Mouse (Mus musculus): ENCODE measurements around the gene Mbtps1. TPM values are rescaled to one million over a fixed set of nuclear protein-coding genes. Genes with fewer than 3 reads are reported as not detected.

Gene Mbtps1
- total RNA-seq, 1 experiment = 167 TPM

DNA sequence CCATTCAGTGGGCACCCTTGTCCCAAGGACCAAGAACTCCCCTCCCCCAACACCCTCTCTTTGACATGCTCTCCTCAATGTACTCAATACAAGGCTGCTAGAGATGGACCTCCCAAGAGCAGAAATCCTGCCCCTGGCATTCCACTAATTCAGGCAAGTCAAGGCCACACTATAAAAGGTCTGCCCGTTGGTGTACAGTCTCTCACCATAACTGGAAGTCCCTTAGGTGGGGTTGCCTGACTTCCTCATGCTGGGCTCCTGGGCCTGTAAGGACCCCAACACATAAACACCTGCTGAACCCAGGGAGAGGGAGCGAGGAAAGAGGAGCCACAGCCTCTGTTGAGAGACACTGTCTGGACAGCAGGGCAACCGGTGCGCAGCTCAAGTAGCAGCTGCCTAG, 45.2 kb upstream of the Mbtps1 start:
- DNase-seq (ENCODE audit: low read depth, low spot score) = no peak
- Histone ChIP-seq H3K27ac (ENCODE audit: insufficient read depth, low read depth, low read length, poor library complexity, severe bottlenecking) (no peak overlapping the region), H3K4me1 (ENCODE audit: control insufficient read depth in 2 of 2, insufficient read depth in 2 of 2, low read length in 2 of 2, poor library complexity in 1 of 2) (peaks cover 0 to 7% of the 10 kb centered on the region in 2 experiments; a peak in 1 of 4 replicates), H3K9me3 (ENCODE audit: control insufficient read depth, insufficient read depth, low read depth, low read length) (no peaks in the 10 kb centered on the region), H3K36me3 (ENCODE audit: control insufficient read depth, insufficient read depth, low read length, poor library complexity, severe bottlenecking) (peaks cover 38% of the 10 kb centered on the region), H3K4me3 (ENCODE audit: insufficient read depth in 1 of 2, low read depth in 1 of 2, low read length in 2 of 2, poor library complexity in 1 of 2, severe bottlenecking in 1 of 2) (no peak overlapping the region), H3K9ac (ENCODE audit: insufficient read depth, low read depth, low read length, poor library complexity, severe bottlenecking) (no peak overlapping the region)
- in situ Hi-C loops (cut with MboI; ENCODE audit: low sequenced_read_pairs in 2 of 2, unreplicated experiment in 2 of 2) = no loop called here
- TF ChIP-seq ZC3H11A (IDR thresholded peaks at IDR 0.05; ENCODE audit: borderline replicate concordance, low read depth, low read length) = no peak
- TF ChIP-seq HCFC1 (IDR thresholded peaks at IDR 0.05; ENCODE audit: borderline replicate concordance, insufficient read depth, low read length) = no peak
- TF ChIP-seq MAFK (IDR thresholded peaks at IDR 0.05; ENCODE audit: insufficient read depth, low read depth, low read length) = no peak

DNA sequence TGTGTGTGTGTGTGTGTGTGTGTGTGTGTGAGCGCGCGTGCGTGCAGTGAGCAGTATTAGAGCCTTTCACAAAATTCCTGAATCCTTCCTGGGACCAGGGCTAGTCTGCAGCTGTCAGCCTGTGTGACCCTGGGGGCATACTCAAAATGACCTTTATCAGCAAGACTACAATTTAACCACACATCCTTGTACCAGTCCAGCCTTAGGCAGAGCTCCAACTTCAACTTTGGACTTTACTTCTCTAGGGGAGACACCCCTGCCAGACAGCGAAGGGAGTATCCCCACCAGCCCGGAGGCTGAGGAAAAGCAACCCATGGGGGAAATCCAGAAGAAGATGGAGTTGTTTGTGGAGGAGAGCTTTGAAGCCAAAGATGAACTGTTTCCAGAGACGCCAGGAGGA, 32.9 kb upstream of the Mbtps1 start:
- in situ Hi-C loops (cut with MboI; ENCODE audit: low sequenced_read_pairs in 2 of 2, unreplicated experiment in 2 of 2) = no loop called here
- Histone ChIP-seq H3K4me3 (ENCODE audit: insufficient read depth in 1 of 2, low read depth in 1 of 2, low read length in 2 of 2, poor library complexity in 1 of 2, severe bottlenecking in 1 of 2) (no peak overlapping the region), H3K9ac (ENCODE audit: insufficient read depth, low read depth, low read length, poor library complexity, severe bottlenecking) (no peak overlapping the region), H3K27ac (ENCODE audit: insufficient read depth, low read depth, low read length, poor library complexity, severe bottlenecking) (no peak overlapping the region), H3K36me3 (ENCODE audit: control insufficient read depth, insufficient read depth, low read length, poor library complexity, severe bottlenecking) (no peaks in the 10 kb centered on the region), H3K9me3 (ENCODE audit: control insufficient read depth, insufficient read depth, low read depth, low read length) (no peaks in the 10 kb centered on the region), H3K4me1 (ENCODE audit: control insufficient read depth in 2 of 2, insufficient read depth in 2 of 2, low read length in 2 of 2, poor library complexity in 1 of 2) (peaks cover 1 to 10% of the 10 kb centered on the region in 2 experiments; a peak in 2 of 4 replicates)
- no peak for TF ChIP-seq MAFK (IDR thresholded peaks at IDR 0.05; ENCODE audit: insufficient read depth, low read depth, low read length)
- TF ChIP-seq CHD2 (IDR thresholded peaks at IDR 0.05; ENCODE audit: low read depth, low read length) = no peak
- TF ChIP-seq ZC3H11A (IDR thresholded peaks at IDR 0.05; ENCODE audit: borderline replicate concordance, low read depth, low read length) = no peak
- no peak for TF ChIP-seq ZNF384 (IDR thresholded peaks at IDR 0.05; ENCODE audit: low read depth, low read length)
- TF ChIP-seq HCFC1 (IDR thresholded peaks at IDR 0.05; ENCODE audit: borderline replicate concordance, insufficient read depth, low read length) = no peak
- DNase-seq (ENCODE audit: low read depth, low spot score) = no peak

DNA sequence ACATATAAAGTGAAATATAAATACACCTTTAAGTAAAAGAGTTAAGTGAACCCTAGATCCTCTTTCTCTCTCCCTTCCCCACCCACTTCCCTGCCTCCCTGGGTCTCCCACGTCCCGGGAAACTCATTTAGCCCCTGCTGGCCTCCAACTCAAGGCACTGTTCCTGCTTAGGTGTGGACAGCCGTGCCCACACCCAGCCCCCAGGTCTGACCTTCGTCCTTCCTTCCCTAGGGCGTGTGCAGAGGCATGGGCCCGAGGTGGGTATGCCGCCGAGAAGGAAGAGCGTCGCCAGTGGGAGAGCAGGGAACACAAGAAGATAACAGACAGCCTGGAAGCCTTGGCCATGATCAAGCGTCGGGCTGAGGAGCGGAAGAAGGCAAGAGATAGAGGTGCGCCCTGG, 31.8 kb upstream of the Mbtps1 start:
- in situ Hi-C loops (cut with MboI; ENCODE audit: low sequenced_read_pairs in 2 of 2, unreplicated experiment in 2 of 2) = no loop called here
- H3K36me3 ChIP-seq (ENCODE audit: control insufficient read depth, insufficient read depth, low read length, poor library complexity, severe bottlenecking) = no peaks in the 10 kb centered on the region

DNA sequence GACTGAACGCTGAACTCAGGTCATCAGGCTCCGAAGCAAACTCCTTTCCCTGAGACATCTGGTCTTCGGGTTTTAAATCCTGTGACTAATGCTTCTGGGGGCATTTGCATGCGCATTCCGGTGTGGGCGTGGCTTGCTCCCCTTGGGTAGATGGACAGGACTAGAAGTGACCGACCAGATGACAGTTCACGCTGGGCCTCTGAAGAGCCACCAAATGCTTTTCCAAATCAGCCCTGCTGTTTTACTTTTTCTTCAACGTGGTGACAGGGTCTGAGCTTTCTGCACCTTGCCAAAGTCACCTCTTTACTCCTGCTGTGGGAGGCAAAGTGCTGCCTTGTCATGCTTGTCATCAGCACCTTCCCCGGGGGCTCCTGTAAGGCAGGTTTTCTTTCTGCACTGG, 30.3 kb upstream of the Mbtps1 start:
- Histone ChIP-seq H3K4me3 (ENCODE audit: insufficient read depth in 1 of 2, low read depth in 1 of 2, low read length in 2 of 2, poor library complexity in 1 of 2, severe bottlenecking in 1 of 2) (no peak overlapping the region), H3K36me3 (ENCODE audit: control insufficient read depth, insufficient read depth, low read length, poor library complexity, severe bottlenecking) (no peaks in the 10 kb centered on the region), H3K9me3 (ENCODE audit: control insufficient read depth, insufficient read depth, low read depth, low read length) (no peaks in the 10 kb centered on the region), H3K9ac (ENCODE audit: insufficient read depth, low read depth, low read length, poor library complexity, severe bottlenecking) (no peak overlapping the region), H3K27ac (ENCODE audit: insufficient read depth, low read depth, low read length, poor library complexity, severe bottlenecking) (no peak overlapping the region), H3K4me1 (ENCODE audit: control insufficient read depth in 2 of 2, insufficient read depth in 2 of 2, low read length in 2 of 2, poor library complexity in 1 of 2) (peaks cover 0 to 6% of the 10 kb centered on the region in 2 experiments; a peak in 2 of 4 replicates)
- TF ChIP-seq MAFK (IDR thresholded peaks at IDR 0.05; ENCODE audit: insufficient read depth, low read depth, low read length) (no peak), ZNF384 (IDR thresholded peaks at IDR 0.05; ENCODE audit: low read depth, low read length) (no peak), HCFC1 (IDR thresholded peaks at IDR 0.05; ENCODE audit: borderline replicate concordance, insufficient read depth, low read length) (no peak), CHD2 (IDR thresholded peaks at IDR 0.05; ENCODE audit: low read depth, low read length) (no peak), ZC3H11A (IDR thresholded peaks at IDR 0.05; ENCODE audit: borderline replicate concordance, low read depth, low read length) (no peak)
- DNase-seq (ENCODE audit: low read depth, low spot score) = no peak
- in situ Hi-C loops (cut with MboI; ENCODE audit: low sequenced_read_pairs in 2 of 2, unreplicated experiment in 2 of 2) = no loop called here

More for the DNA sequence above, 31.8 kb upstream of the Mbtps1 start:
- peaks cover 0 to 6% of the 10 kb centered on the region in 2 experiments; a peak in 2 of 4 replicates for H3K4me1 ChIP-seq (ENCODE audit: control insufficient read depth in 2 of 2, insufficient read depth in 2 of 2, low read length in 2 of 2, poor library complexity in 1 of 2)
- no peak overlapping the region for H3K9ac ChIP-seq (ENCODE audit: insufficient read depth, low read depth, low read length, poor library complexity, severe bottlenecking)
- DNase-seq (ENCODE audit: low read depth, low spot score) = no peak
- TF ChIP-seq MAFK (IDR thresholded peaks at IDR 0.05; ENCODE audit: insufficient read depth, low read depth, low read length) (no peak), ZC3H11A (IDR thresholded peaks at IDR 0.05; ENCODE audit: borderline replicate concordance, low read depth, low read length) (no peak), ZNF384 (IDR thresholded peaks at IDR 0.05; ENCODE audit: low read depth, low read length) (no peak), HCFC1 (IDR thresholded peaks at IDR 0.05; ENCODE audit: borderline replicate concordance, insufficient read depth, low read length) (no peak), CHD2 (IDR thresholded peaks at IDR 0.05; ENCODE audit: low read depth, low read length) (no peak)
- H3K27ac ChIP-seq (ENCODE audit: insufficient read depth, low read depth, low read length, poor library complexity, severe bottlenecking) = no peak overlapping the region
- no peak overlapping the region for H3K4me3 ChIP-seq (ENCODE audit: insufficient read depth in 1 of 2, low read depth in 1 of 2, low read length in 2 of 2, poor library complexity in 1 of 2, severe bottlenecking in 1 of 2)
- no peaks in the 10 kb centered on the region for H3K9me3 ChIP-seq (ENCODE audit: control insufficient read depth, insufficient read depth, low read depth, low read length)

DNA sequence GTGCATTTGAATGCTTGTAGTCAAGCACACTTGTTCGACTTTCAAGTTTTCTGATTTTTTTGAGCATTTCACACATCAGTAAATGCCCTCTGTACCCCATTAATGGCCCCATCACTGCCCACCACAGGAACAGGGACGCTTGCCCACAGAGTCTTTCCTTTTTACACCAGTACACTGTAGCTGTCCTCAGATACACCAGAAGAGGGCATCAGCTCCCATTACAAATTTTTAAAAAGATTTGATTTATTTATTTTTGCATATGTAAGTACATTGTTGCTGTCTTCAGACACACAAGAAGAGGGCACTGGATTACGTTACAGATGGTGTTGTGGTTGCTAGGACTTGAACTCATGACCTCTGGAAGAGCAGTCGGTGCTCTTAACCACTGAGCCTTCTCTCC, 29.8 kb upstream of the Mbtps1 start:
- in situ Hi-C loops (cut with MboI; ENCODE audit: low sequenced_read_pairs in 2 of 2, unreplicated experiment in 2 of 2) = no loop called here
- Histone ChIP-seq H3K27ac (ENCODE audit: insufficient read depth, low read depth, low read length, poor library complexity, severe bottlenecking) (no peak overlapping the region), H3K4me1 (ENCODE audit: control insufficient read depth in 2 of 2, insufficient read depth in 2 of 2, low read length in 2 of 2, poor library complexity in 1 of 2) (peaks cover 0 to 6% of the 10 kb centered on the region in 2 experiments; a peak in 2 of 4 replicates)

More for the DNA sequence above, 29.8 kb upstream of the Mbtps1 start:
- H3K4me3 ChIP-seq (ENCODE audit: insufficient read depth in 1 of 2, low read depth in 1 of 2, low read length in 2 of 2, poor library complexity in 1 of 2, severe bottlenecking in 1 of 2) = no peak overlapping the region
- H3K9me3 ChIP-seq (ENCODE audit: control insufficient read depth, insufficient read depth, low read depth, low read length) = no peaks in the 10 kb centered on the region
- H3K9ac ChIP-seq (ENCODE audit: insufficient read depth, low read depth, low read length, poor library complexity, severe bottlenecking) = no peak overlapping the region
- TF ChIP-seq ZC3H11A (IDR thresholded peaks at IDR 0.05; ENCODE audit: borderline replicate concordance, low read depth, low read length) = no peak
- TF ChIP-seq HCFC1 (IDR thresholded peaks at IDR 0.05; ENCODE audit: borderline replicate concordance, insufficient read depth, low read length) = no peak
- TF ChIP-seq ZNF384 (IDR thresholded peaks at IDR 0.05; ENCODE audit: low read depth, low read length) = no peak
- no peak for TF ChIP-seq MAFK (IDR thresholded peaks at IDR 0.05; ENCODE audit: insufficient read depth, low read depth, low read length)
- no peak for TF ChIP-seq CHD2 (IDR thresholded peaks at IDR 0.05; ENCODE audit: low read depth, low read length)
- no peak for DNase-seq (ENCODE audit: low read depth, low spot score)
- no peaks in the 10 kb centered on the region for H3K36me3 ChIP-seq (ENCODE audit: control insufficient read depth, insufficient read depth, low read length, poor library complexity, severe bottlenecking)

Measured in ES-E14 (cell line).